Mouse (Mus musculus) embryonic facial prominence, embryonic 14.5 days (tissue): ENCODE measurements around the gene Eml2. TPM values are rescaled to one million over a fixed set of nuclear protein-coding genes. Genes with fewer than 3 reads are reported as not detected.
A peak's percentile ranks its signal among the peaks of the same experiment; 100 is the strongest.

Experiments
- ATAC-seq: fragments of 200-750 bp; cut with Nextera tagmentation; 2 replicates; pipeline ENCODE4 v1.8.0; 2017; ENCODE audit warnings: low read depth, moderate number of reproducible peaks, moderate TSS enrichment
- DNase-seq: peaks from one replicate; pipeline ENCODE4 v3.0.0-alpha.2; 2015; ENCODE audit warnings: low spot score
- H3K27ac ChIP-seq: fragments of 300-500 bp; sonication (generic); replicated peaks from 2 replicates; pipeline ENCODE4 v1.5.1; 2014; ENCODE audit warnings: low read depth, mild to moderate bottlenecking, low read length, moderate library complexity
- H3K27me3 ChIP-seq: fragments of 300-500 bp; sonication (generic); replicated peaks from 2 replicates; pipeline ENCODE4 v1.6.1; 2014; ENCODE audit warnings: low read length; ENCODE audit not compliant: control insufficient read depth, insufficient read depth
- H3K36me3 ChIP-seq: fragments of 300-500 bp; sonication (generic); 2 replicates; pipeline ENCODE4 v1.6.1; 2014; ENCODE audit warnings: low read length, mixed read lengths; ENCODE audit not compliant: control insufficient read depth, insufficient read depth
- H3K4me1 ChIP-seq: fragments of 300-500 bp; sonication (generic); 2 replicates; pipeline ENCODE4 v1.6.1; 2014; ENCODE audit warnings: antibody characterized with exemption, low read length; ENCODE audit not compliant: control insufficient read depth, insufficient read depth
- H3K4me2 ChIP-seq: fragments of 300-500 bp; sonication (generic); 2 replicates; pipeline ENCODE4 v1.6.1; 2014; ENCODE audit warnings: low read depth, mild to moderate bottlenecking, low read length, moderate library complexity, mixed read lengths
- H3K4me3 ChIP-seq: fragments of 300-500 bp; sonication (generic); 2 replicates; pipeline ENCODE4 v1.5.1; 2014; ENCODE audit warnings: low read depth, mild to moderate bottlenecking, low read length
- H3K9ac ChIP-seq: fragments of 300-500 bp; sonication (generic); 2 replicates; pipeline ENCODE4 v1.6.1; 2014; ENCODE audit warnings: low read depth, mild to moderate bottlenecking, low read length, moderate library complexity, mixed read lengths
- H3K9me3 ChIP-seq: fragments of 300-500 bp; sonication (generic); 2 replicates; pipeline ENCODE4 v1.6.1; 2016; ENCODE audit warnings: low read length; ENCODE audit not compliant: control insufficient read depth
- WGBS: fragments of 180-500 bp; shearing (Covaris S2); extraction: QIAGEN DNeasy Blood & Tissue Kit; methylation state at CpG from one replicate; pipeline ENCODE4 v1.1.7; 2014; 5-methylcytosine and 5-hydroxymethylcytosine counted together
- polyA plus RNA-seq: library from polyadenylated mRNA; unstranded; fragments of >200 nt; fragmentation: Nextera tagmentation; extraction: Ambion mirVana; gene quantifications from 2 replicates; pipeline ENCODE4 v1.2.1, GENCODE M21; 2014

The Eml2 gene
- polyA plus RNA-seq, 1 experiment from 2014 or later: 4.2 TPM

DNA sequence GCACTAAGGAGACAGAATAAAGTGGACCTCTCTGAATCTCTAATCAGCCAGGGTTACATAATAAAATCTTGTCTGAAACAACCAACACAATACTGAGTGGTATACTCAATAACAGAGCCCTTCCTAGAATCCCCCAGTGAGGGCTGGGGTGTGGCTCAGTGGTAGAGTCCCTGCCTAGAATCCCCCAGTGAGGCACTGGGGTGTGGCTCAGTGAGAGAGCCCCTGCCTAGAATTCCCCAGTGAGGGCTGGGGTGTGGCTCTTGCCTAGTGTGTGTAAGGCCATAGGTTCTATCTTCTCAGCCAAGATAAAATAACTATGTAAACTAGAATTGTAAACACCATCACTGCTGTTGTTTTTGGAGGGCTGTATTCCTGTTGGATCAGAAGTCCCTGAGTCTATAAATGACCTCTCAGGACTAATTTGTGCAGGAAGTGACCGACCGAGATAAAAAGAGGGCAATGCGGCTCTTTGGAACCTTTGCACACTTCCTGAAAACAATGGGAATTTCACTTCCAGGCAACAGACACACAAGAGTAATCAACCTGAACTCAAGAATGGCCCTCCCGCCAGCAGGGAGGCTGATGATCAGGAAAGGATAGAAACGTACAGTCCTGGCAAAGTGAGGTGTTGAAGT lies 34.9 kb downstream of the Eml2 start:
- Histone ChIP-seq H3K4me1 (peaks cover 3% of the 10 kb centered on the region; the same call in 1 of the 2 replicates), H3K4me3 (no peak overlapping the region), H3K27ac (no peak overlapping the region), H3K9ac (no peak overlapping the region), H3K27me3 (no peaks in the 10 kb centered on the region; the same call in 1 of the 2 replicates), H3K9me3 (0 out of 2 replicates have a peak, but pooled peaks cover 5% of the 10 kb centered on the region), H3K36me3 (0 out of 2 replicates have a peak, but pooled peaks cover under 1% of the 10 kb centered on the region), H3K4me2 (no peak overlapping the region)
- ATAC-seq (no peak), DNase-seq (no peak)
- 64% methylated on average over 5 of the region's 5 CpGs for WGBS

DNA sequence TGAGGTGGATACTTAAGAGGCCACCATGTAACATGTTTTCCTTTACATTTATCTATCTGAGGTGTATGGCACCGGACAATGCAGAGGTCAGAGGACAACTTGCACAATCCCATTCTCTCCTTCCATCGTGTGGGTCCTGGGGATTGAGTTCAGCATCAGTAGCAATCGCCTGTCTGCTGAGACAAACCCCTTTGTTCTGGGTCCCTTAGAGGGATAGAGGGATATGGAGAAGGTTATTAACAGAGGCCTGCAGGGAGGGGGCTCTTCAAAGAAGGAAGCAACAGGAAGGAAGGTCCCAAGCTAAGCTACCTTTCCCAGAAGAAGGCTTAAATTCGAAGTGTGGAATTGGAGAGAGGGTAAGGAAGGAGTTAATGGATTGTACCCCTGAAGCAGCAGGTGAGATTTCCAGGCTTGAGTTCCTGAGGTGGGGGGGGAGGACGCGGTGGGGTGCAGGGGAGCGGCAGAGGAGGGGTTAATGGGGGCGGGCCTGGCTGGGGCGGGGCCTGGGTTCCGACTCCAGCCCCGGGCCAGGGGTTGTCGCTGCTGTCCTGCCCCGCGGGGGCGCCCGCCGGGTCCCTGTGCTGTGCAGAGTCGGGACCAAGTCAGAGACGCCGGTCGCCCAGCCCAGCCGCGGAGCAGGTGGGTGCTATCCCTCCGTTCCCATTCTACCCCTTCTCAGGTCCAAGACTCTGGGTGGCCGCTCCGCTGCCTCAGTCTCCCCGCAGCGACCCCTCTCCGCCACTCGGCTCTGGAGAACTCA lies 36.0 kb downstream of the Eml2 start, which contains the start of gene Gpr4:
Gpr4 (plus strand) TSS at position 543 of the 760 bp plus-strand sequence.
- peak; percentile 82 for ATAC-seq
- peaks cover 3% of the 10 kb centered on the region; the same call in 1 of the 2 replicates for H3K4me1 ChIP-seq
- no peaks in the 10 kb centered on the region; the same call in 1 of the 2 replicates for H3K27me3 ChIP-seq
- 0 out of 2 replicates have a peak, but pooled peaks cover 5% of the 10 kb centered on the region for H3K9me3 ChIP-seq
- DNase-seq: peak; percentile 40
- peak within 1 kb of the TSS; percentile 49 for H3K4me3 ChIP-seq
- no peaks in the 10 kb centered on the region for H3K36me3 ChIP-seq
- WGBS: 6% methylated on average over 7 of the region's 30 CpGs
- no peak within 1 kb of the TSS for H3K27ac ChIP-seq
- peak within 1 kb of the TSS; percentile 62 for H3K9ac ChIP-seq
- peak within 1 kb of the TSS; percentile 75 for H3K4me2 ChIP-seq

DNA sequence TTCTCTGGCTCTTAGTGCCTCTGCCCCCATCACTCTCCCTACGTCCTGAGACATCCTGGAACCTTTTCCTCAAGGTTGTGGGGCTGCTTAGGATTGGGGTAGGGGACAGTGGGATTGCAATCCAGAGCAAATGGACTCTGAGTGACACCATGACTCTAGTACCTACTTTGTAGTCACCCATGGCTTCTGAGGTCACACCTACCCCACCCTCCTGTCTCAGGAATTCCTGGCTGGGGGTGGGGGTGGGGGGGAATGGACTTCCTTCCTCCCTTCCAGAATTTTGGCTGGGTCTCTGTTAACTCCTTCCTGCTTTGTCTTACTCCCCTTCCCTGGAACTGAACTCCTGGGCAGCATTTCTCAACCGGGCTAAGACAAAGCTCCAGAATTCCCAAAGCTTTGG lies 37.2 kb downstream of the Eml2 start:
- WGBS: 74% methylated on average over 2 of the region's 2 CpGs

DNA sequence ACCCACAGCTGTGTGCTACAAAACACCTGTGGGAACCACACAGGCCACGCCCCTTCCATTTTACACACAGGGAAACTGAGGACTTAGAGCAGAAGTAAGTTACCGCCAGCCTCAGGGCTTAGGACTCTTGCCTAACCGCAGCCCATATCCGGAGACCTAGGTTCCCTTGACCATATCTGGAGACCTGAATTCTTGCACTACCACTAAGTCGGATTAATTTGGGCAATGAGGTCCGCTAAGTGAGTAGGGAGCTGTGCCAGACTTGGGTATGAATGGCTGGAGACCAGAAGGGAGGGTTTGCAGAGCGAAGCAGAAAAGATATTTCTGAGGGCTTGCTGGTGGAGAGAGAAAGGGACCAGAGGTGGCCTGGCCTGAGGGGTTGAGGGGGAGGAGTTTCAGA lies 38.1 kb downstream of the Eml2 start:
- peaks cover 3% of the 10 kb centered on the region; the same call in 1 of the 2 replicates for H3K4me1 ChIP-seq
- H3K27me3 ChIP-seq: no peaks in the 10 kb centered on the region; the same call in 1 of the 2 replicates
- DNase-seq (no peak), ATAC-seq (no peak)
- no peak overlapping the region for H3K4me2 ChIP-seq
- no peak overlapping the region for H3K4me3 ChIP-seq
- no peak overlapping the region for H3K9ac ChIP-seq
- no peaks in the 10 kb centered on the region for H3K36me3 ChIP-seq
- 59% methylated on average over 7 of the region's 7 CpGs for WGBS
- no peak overlapping the region for H3K27ac ChIP-seq
- 0 out of 2 replicates have a peak, but pooled peaks cover 5% of the 10 kb centered on the region for H3K9me3 ChIP-seq

More for the DNA sequence above, 37.2 kb downstream of the Eml2 start:
- no peak for DNase-seq
- Histone ChIP-seq H3K4me2 (no peak overlapping the region), H3K27me3 (no peaks in the 10 kb centered on the region; the same call in 1 of the 2 replicates), H3K9me3 (0 out of 2 replicates have a peak, but pooled peaks cover 5% of the 10 kb centered on the region), H3K4me3 (no peak overlapping the region), H3K36me3 (no peaks in the 10 kb centered on the region), H3K9ac (no peak overlapping the region), H3K4me1 (peaks cover 3% of the 10 kb centered on the region; the same call in 1 of the 2 replicates), H3K27ac (no peak overlapping the region)
- ATAC-seq: no peak

DNA sequence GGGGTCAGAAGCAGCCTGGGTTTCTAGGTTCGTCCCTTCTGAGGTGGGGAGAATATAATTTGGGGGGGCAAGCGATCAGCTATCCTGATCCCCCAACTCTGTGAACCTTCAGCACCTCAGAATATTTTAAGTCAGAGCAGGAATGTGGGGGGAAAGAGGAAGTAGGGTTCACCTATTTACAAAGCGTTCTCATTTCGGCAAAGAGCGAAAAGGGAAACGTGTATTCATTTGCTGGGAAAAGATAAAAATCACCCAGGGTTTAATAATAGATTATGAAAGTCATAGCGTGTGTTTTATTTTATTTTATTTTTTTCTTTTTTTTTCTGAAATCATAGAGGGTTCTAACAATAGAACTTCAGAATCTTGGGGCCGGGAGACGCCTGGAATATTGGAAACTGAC lies 38.7 kb downstream of the Eml2 start:
- no peak overlapping the region for H3K9ac ChIP-seq
- 0 out of 2 replicates have a peak, but pooled peaks cover 2% of the 10 kb centered on the region for H3K9me3 ChIP-seq
- 57% methylated on average over 9 of the region's 9 CpGs for WGBS
- H3K4me2 ChIP-seq: no peak overlapping the region
- ATAC-seq (no peak), DNase-seq (no peak)
- H3K4me3 ChIP-seq: no peak overlapping the region
- peaks cover 3% of the 10 kb centered on the region; the same call in 1 of the 2 replicates for H3K4me1 ChIP-seq
- H3K27me3 ChIP-seq: no peaks in the 10 kb centered on the region; the same call in 1 of the 2 replicates
- no peaks in the 10 kb centered on the region for H3K36me3 ChIP-seq
- H3K27ac ChIP-seq: no peak overlapping the region

DNA sequence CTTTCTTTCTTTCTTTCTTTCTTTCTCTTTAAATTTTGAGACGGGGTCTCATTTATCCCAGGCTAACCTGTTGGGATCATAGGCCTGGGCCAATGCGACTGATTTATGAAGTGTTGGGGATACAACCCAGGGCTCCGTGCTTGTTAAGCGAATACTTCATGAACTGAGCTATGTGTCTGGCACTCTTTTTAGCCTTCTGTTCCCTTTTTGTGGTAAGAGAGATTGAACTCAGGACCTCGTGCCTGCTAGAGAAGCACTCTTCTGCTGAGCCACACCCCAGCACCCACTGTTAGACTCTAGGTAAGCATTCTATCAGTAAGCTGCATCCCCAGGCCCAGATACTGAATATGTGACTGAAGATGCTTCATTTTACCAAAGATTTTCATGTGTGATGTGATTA lies 41.3 kb downstream of the Eml2 start:
- Histone ChIP-seq H3K9me3 (no peaks in the 10 kb centered on the region), H3K4me2 (no peak overlapping the region), H3K4me3 (no peak overlapping the region), H3K27me3 (no peaks in the 10 kb centered on the region; the same call in 1 of the 2 replicates), H3K4me1 (peaks cover 3% of the 10 kb centered on the region; the same call in 1 of the 2 replicates), H3K27ac (no peak overlapping the region), H3K9ac (no peak overlapping the region), H3K36me3 (no peaks in the 10 kb centered on the region)
- WGBS: 66% methylated on average over 5 of the region's 5 CpGs
- no peak for ATAC-seq
- no peak for DNase-seq

DNA sequence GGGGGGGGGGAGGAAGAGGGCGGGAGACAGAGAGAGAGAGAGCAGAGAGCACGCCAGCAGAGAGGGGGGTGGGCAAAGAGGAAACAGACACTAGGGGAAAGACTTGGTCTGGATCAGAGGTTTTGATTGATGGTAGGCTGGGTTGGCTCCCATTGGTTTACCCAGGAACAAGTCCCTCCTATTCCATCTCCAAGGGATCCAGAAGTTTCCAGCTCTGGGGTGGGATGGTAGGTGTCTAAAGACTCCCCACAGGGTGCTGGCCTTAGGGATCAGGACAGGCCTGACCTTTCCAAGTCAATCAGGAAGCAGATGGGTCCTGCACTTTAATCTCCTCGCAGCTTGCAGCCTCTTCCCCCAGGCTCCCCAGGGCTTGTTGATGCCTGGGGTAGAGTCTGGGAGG lies 41.7 kb downstream of the Eml2 start:
- Histone ChIP-seq H3K27me3 (no peaks in the 10 kb centered on the region; the same call in 1 of the 2 replicates), H3K4me2 (no peak overlapping the region), H3K36me3 (no peaks in the 10 kb centered on the region), H3K9me3 (no peaks in the 10 kb centered on the region), H3K4me3 (no peak overlapping the region), H3K4me1 (peaks cover 3% of the 10 kb centered on the region; the same call in 1 of the 2 replicates), H3K9ac (no peak overlapping the region), H3K27ac (no peak overlapping the region)
- no peak for DNase-seq
- ATAC-seq: no peak
- whole genome bisulfite sequencing: 6% methylated on average over 2 of the region's 3 CpGs

DNA sequence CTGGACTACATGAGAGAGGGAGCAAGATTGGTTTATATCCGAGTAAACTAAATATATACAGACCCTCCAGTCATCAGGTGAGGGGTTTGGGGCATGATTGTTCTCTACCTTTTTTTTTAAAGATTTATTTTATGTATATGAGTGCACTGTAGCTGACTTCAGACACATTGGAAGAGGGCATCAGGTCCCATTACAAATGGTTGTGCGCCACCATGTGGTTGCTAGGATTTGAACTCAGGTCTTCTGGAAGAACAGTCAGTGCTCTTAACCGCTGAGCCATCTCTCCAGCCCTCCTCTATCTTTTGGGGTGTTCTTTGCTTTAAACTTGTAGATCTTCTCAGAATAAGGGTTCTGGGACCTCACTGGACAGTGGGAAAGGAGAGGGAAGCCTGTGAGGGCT lies 43.8 kb downstream of the Eml2 start:
- ATAC-seq: no peak
- Histone ChIP-seq H3K36me3 (no peaks in the 10 kb centered on the region), H3K9me3 (no peaks in the 10 kb centered on the region), H3K4me2 (no peak overlapping the region), H3K27ac (no peak overlapping the region), H3K4me3 (no peak overlapping the region), H3K9ac (no peak overlapping the region), H3K27me3 (no peaks in the 10 kb centered on the region), H3K4me1 (peaks cover 3% of the 10 kb centered on the region; the same call in 1 of the 2 replicates)
- WGBS: 73% methylated on average over 3 of the region's 3 CpGs
- DNase-seq: no peak
